Mouse (Mus musculus): ENCODE results near the gene Zfp410.

DNA sequence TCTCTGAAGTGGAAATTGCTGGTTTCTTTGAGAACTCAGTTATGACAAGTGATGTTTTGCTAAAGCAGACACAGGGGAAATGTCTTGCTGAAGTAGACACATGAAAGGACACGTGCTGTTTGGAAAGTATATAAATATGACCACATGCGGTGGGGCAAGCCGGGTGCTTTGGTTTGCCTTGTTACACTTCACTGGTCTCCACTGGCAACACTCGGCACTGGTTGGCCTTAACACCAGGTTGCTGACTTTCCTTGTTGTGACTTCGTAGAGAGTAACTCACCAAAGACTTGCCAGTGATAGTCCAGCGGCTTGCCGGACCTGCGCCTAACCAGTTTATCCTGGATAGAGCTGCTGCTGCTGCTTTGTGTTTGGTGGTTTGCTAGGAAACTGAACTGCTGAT, 71.4 kb downstream of the Zfp410 start:
- no peak for TF ChIP-seq POLR2AphosphoS5 (IDR thresholded peaks at IDR 0.05; ENCODE audit: insufficient replicate concordance, low read depth, low read length)
- TF ChIP-seq CTCF (IDR thresholded peaks at IDR 0.05; ENCODE audit: low read depth, low read length): no peak
- no peak for TF ChIP-seq TAL1 (conservative IDR thresholded peaks at IDR 0.05; ENCODE audit: low read depth, low read length)
- no peak for TF ChIP-seq GATA1 (IDR thresholded peaks at IDR 0.05; ENCODE audit: borderline replicate concordance, low read length)
- no peak for TF ChIP-seq GATA2 (IDR thresholded peaks at IDR 0.05; ENCODE audit: borderline replicate concordance, low read depth, low read length)

Measured in G1E (cell line).